Mouse (Mus musculus) brain, adult 2 months (tissue): ENCODE results near the gene Abcd2.
A peak's percentile ranks its signal among the peaks of the same experiment; 100 is the strongest.

Experiments
- DNase-seq: peaks from one replicate; pipeline ENCODE4 v3.0.0; 2011; ENCODE audit warnings: low read depth, low spot score

The Abcd2 gene

GRCm38 (mm10) chr15:91191412-91192222 lies at the start of gene Abcd2:
Gene Abcd2 (minus strand): TSS chr15:91191799.
- DNase-seq: peak; percentile 91

- no peak for DNase-seq
These were observed 49.2 kb upstream of the Abcd2 start for GRCm38 (mm10) chr15:91240683-91241335.

- no peak for DNase-seq
These were observed 45.7 kb upstream of the Abcd2 start for GRCm38 (mm10) chr15:91237294-91237693.

- no peak for DNase-seq
These were observed 14.9 kb upstream of the Abcd2 start for GRCm38 (mm10) chr15:91206518-91206917.

- DNase-seq: no peak
These were observed 11.9 kb upstream of the Abcd2 start for GRCm38 (mm10) chr15:91203521-91203920.

GRCm38 (mm10) chr15:91202486-91202885 lies 10.9 kb upstream of the Abcd2 start:
- no peak for DNase-seq

GRCm38 (mm10) chr15:91200833-91201232 lies 9.2 kb upstream of the Abcd2 start:
- no peak for DNase-seq

- no peak for DNase-seq
These were observed 7.8 kb upstream of the Abcd2 start, which contains the start of gene CN725425 for GRCm38 (mm10) chr15:91199256-91199905. Gene CN725425 (plus strand): TSS chr15:91199494.

GRCm38 (mm10) chr15:91192223-91192598 lies 612 bp upstream of the Abcd2 start:
- no peak for DNase-seq

GRCm38 (mm10) chr15:91190519-91191207 lies 936 bp downstream of the Abcd2 start:
- DNase-seq: peak; percentile 58

- DNase-seq: no peak
These were observed 1.6 kb downstream of the Abcd2 start for GRCm38 (mm10) chr15:91190026-91190425.

- DNase-seq: no peak
These were observed 5.2 kb downstream of the Abcd2 start for GRCm38 (mm10) chr15:91186358-91186757.

GRCm38 (mm10) chr15:91179911-91180622 lies 11.5 kb downstream of the Abcd2 start:
- peak; percentile 57 for DNase-seq

- no peak for DNase-seq
These were observed 12.8 kb downstream of the Abcd2 start for GRCm38 (mm10) chr15:91178656-91179314.

- no peak for DNase-seq
These were observed 19.4 kb downstream of the Abcd2 start for GRCm38 (mm10) chr15:91172193-91172592.

GRCm38 (mm10) chr15:91171332-91171731 lies 20.3 kb downstream of the Abcd2 start:
- peak; percentile 62 for DNase-seq

GRCm38 (mm10) chr15:91170602-91171328 lies 20.8 kb downstream of the Abcd2 start:
- DNase-seq: no peak

- peak; percentile 23 for DNase-seq
These were observed 23.6 kb downstream of the Abcd2 start for GRCm38 (mm10) chr15:91167850-91168562.

GRCm38 (mm10) chr15:91165021-91165420 lies 26.6 kb downstream of the Abcd2 start:
- DNase-seq: peak; percentile 81
